Mouse (Mus musculus): ENCODE data around the gene Cdh4. TPM values are rescaled to one million over a fixed set of nuclear protein-coding genes. Genes with fewer than 3 reads are reported as not detected.
A peak's percentile ranks its signal among the peaks of the same experiment; 100 is the strongest.

The Cdh4 gene
- polyA plus RNA-seq, 1 experiment, result 9.3 TPM

DNA sequence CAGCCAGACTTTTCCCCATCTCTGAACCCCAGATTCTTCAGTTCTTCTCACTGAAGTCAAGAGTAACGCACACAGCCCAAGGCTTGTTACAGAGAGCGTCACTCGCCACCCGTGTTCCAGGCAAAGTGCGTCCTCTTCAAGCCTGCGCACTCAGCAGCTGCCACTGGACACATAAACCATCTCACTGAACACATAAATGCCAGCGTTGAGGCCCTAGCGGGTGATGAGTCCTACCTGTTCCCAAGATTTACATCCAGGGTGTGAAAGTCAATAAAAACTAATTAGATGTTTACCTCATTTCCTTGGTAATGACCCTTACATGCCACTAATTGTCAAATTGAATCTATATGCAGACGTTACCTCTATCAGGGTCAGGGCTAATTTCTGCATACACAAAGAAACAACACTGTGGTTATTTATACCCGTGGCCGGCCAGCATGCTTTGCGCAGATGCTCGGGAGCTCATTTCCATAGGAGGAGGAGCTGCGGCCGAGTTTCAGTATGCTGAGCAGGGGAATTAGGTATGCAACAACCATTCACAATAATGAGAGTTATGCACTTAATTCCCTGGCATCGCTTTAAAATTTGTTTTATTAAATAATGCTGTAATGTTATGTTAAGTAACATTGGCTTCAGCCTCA lies 25.5 kb upstream of the Cdh4 start:
- H3K4me1 ChIP-seq (ENCODE audit: control insufficient read depth, insufficient read depth, low read length), result no peaks in the 10 kb centered on the region
- no peaks in the 10 kb centered on the region for H3K27me3 ChIP-seq (ENCODE audit: control insufficient read depth, insufficient read depth, low read length)
- no peak overlapping the region for H3K27ac ChIP-seq (ENCODE audit: insufficient read depth, low read length)
- 84% methylated on average over 16 of the region's 16 CpGs for WGBS
- no peak for DNase-seq
- TF ChIP-seq CTCF (IDR thresholded peaks at IDR 0.05; ENCODE audit: borderline replicate concordance, insufficient read depth, low read depth, low read length) (no peak), POLR2A (IDR thresholded peaks at IDR 0.05; ENCODE audit: borderline replicate concordance, insufficient read depth, low read length) (no peak)
- no peak overlapping the region for H3K4me3 ChIP-seq (replicated peaks; ENCODE audit: insufficient read depth, low read depth, low read length)

GRCm38 (mm10) chr2:179425602-179426001 lies 16.6 kb upstream of the Cdh4 start:
- DNase-seq, result no peak
- H3K27ac ChIP-seq (ENCODE audit: insufficient read depth, low read length), result no peak overlapping the region
- TF ChIP-seq POLR2A (IDR thresholded peaks at IDR 0.05; ENCODE audit: borderline replicate concordance, insufficient read depth, low read length) (no peak), CTCF (IDR thresholded peaks at IDR 0.05; ENCODE audit: borderline replicate concordance, insufficient read depth, low read depth, low read length) (no peak)
- H3K27me3 ChIP-seq (ENCODE audit: control insufficient read depth, insufficient read depth, low read length), result no peaks in the 10 kb centered on the region
- 53% methylated on average over 3 of the region's 3 CpGs for WGBS
- no peaks in the 10 kb centered on the region for H3K4me1 ChIP-seq (ENCODE audit: control insufficient read depth, insufficient read depth, low read length)
- H3K4me3 ChIP-seq (replicated peaks; ENCODE audit: insufficient read depth, low read depth, low read length), result no peak overlapping the region

DNA sequence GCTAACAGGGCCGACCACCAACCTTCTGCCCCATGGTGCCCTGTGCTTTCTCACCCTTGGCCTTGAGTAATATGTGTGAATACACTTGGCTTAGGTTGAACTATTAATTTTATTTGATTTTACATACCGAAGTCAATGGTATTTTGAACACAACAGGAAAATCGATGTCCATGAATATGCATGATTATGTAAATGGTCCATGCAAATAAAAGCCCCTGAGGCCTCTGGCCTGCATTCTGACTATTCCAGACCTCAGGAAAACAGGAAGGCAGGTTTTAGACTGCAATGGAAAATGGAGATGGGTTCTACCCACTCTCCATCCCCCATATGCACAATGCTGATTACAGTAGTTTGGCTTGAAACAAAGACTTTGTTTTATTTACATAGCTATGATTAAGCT lies 13.3 kb upstream of the Cdh4 start:
- Histone ChIP-seq H3K27ac (ENCODE audit: insufficient read depth, low read length) (no peak overlapping the region), H3K27me3 (ENCODE audit: control insufficient read depth, insufficient read depth, low read length) (no peaks in the 10 kb centered on the region), H3K4me1 (ENCODE audit: control insufficient read depth, insufficient read depth, low read length) (no peaks in the 10 kb centered on the region), H3K4me3 (replicated peaks; ENCODE audit: insufficient read depth, low read depth, low read length) (no peak overlapping the region)
- DNase-seq, result no peak
- 38% methylated on average over 3 of the region's 3 CpGs for WGBS
- TF ChIP-seq CTCF (IDR thresholded peaks at IDR 0.05; ENCODE audit: borderline replicate concordance, insufficient read depth, low read depth, low read length), result no peak
- no peak for TF ChIP-seq POLR2A (IDR thresholded peaks at IDR 0.05; ENCODE audit: borderline replicate concordance, insufficient read depth, low read length)

GRCm38 (mm10) chr2:179440161-179440560 lies 2.1 kb upstream of the Cdh4 start:
- Histone ChIP-seq H3K4me1 (ENCODE audit: control insufficient read depth, insufficient read depth, low read length) (no peaks in the 10 kb centered on the region), H3K27me3 (ENCODE audit: control insufficient read depth, insufficient read depth, low read length) (no peaks in the 10 kb centered on the region), H3K27ac (ENCODE audit: insufficient read depth, low read length) (no peak overlapping the region), H3K4me3 (replicated peaks; ENCODE audit: insufficient read depth, low read depth, low read length) (no peak overlapping the region)
- DNase-seq, result no peak
- TF ChIP-seq POLR2A (IDR thresholded peaks at IDR 0.05; ENCODE audit: borderline replicate concordance, insufficient read depth, low read length), result no peak
- TF ChIP-seq CTCF (IDR thresholded peaks at IDR 0.05; ENCODE audit: borderline replicate concordance, insufficient read depth, low read depth, low read length), result no peak
- WGBS, result 53% methylated on average over 9 of the region's 9 CpGs

GRCm38 (mm10) chr2:179441086-179441485 lies 1.1 kb upstream of the Cdh4 start:
- TF ChIP-seq POLR2A (IDR thresholded peaks at IDR 0.05; ENCODE audit: borderline replicate concordance, insufficient read depth, low read length) (no peak), CTCF (IDR thresholded peaks at IDR 0.05; ENCODE audit: borderline replicate concordance, insufficient read depth, low read depth, low read length) (no peak)
- WGBS, result 52% methylated on average over 3 of the region's 3 CpGs
- H3K4me3 ChIP-seq (replicated peaks; ENCODE audit: insufficient read depth, low read depth, low read length), result no peak overlapping the region
- DNase-seq, result peak; percentile 17 to 29
- H3K27ac ChIP-seq (ENCODE audit: insufficient read depth, low read length), result no peak overlapping the region
- no peaks in the 10 kb centered on the region for H3K4me1 ChIP-seq (ENCODE audit: control insufficient read depth, insufficient read depth, low read length)
- H3K27me3 ChIP-seq (ENCODE audit: control insufficient read depth, insufficient read depth, low read length), result no peaks in the 10 kb centered on the region

- Histone ChIP-seq H3K27ac (ENCODE audit: insufficient read depth, low read length) (no peak overlapping the region), H3K4me1 (ENCODE audit: control insufficient read depth, insufficient read depth, low read length) (no peaks in the 10 kb centered on the region)
- WGBS, result 15% methylated on average over 8 of the region's 8 CpGs
These were observed 514 bp upstream of the Cdh4 start for GRCm38 (mm10) chr2:179441717-179442116.

DNA sequence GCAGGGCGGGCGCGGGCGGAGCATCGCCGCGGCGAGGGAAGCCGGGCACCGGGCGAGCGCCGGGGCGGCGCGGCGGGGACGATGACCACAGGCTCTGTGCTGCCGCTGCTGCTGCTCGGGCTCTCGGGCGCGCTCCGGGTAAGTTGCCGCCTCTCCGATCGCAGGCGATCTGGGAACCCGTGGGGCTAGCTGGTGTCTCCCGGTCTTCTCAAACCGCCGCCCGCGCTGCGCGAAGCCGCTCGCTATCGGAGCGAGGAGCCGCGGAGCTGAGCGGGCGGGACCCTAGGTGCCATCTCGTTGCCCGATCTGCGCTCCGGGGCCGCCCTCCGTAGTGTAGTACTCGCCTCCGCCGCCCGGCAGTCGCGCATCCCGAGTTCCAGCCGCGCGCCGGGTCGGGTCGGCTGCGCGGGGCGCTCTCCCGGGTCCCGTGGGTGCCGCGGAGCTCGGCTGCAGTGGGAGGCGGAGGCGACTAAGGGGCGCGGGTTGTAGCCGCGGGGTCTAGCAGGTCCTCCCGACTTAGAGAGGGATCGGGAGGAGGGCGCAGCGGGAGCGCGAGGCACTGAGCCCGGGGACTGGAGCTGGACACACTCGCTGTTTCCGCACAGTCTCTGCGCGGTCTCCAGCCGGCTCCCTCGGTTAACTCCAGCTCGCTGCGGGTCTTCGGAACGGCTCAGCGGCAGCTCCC lies 452 bp downstream of the Cdh4 start:
- Histone ChIP-seq H3K4me1 (ENCODE audit: control insufficient read depth, insufficient read depth, low read length) (no peaks in the 10 kb centered on the region), H3K27me3 (ENCODE audit: control insufficient read depth, insufficient read depth, low read length) (no peaks in the 10 kb centered on the region), H3K4me3 (replicated peaks; ENCODE audit: insufficient read depth, low read depth, low read length) (peak overlapping the region; percentile 57), H3K27ac (ENCODE audit: insufficient read depth, low read length) (peak overlapping the region; percentile 38)
- TF ChIP-seq POLR2A (IDR thresholded peaks at IDR 0.05; ENCODE audit: borderline replicate concordance, insufficient read depth, low read length) (no peak), CTCF (IDR thresholded peaks at IDR 0.05; ENCODE audit: borderline replicate concordance, insufficient read depth, low read depth, low read length) (no peak)
- DNase-seq, result peak; percentile 63 to 82
- WGBS, result under 1% methylated on average over 95 of the region's 95 CpGs

More at GRCm38 (mm10) chr2:179441717-179442116, 514 bp upstream of the Cdh4 start:
- H3K27me3 ChIP-seq (ENCODE audit: control insufficient read depth, insufficient read depth, low read length), result no peaks in the 10 kb centered on the region
- peak overlapping the region; percentile 48 for H3K4me3 ChIP-seq (replicated peaks; ENCODE audit: insufficient read depth, low read depth, low read length)
- peak in 1 of 2 experiments; percentile 55 for DNase-seq
- TF ChIP-seq POLR2A (IDR thresholded peaks at IDR 0.05; ENCODE audit: borderline replicate concordance, insufficient read depth, low read length) (no peak), CTCF (IDR thresholded peaks at IDR 0.05; ENCODE audit: borderline replicate concordance, insufficient read depth, low read depth, low read length) (no peak)

All from cerebellum, adult 2 months (tissue).